Mouse (Mus musculus) G1E-ER4 (cell line): Measurements from ENCODE around the gene Mettl7a1. TPM values are rescaled to one million over a fixed set of nuclear protein-coding genes. Genes with fewer than 3 reads are reported as not detected.

Source experiments
- GATA1 ChIP-seq: IDR thresholded peaks from one replicate; pipeline ENCODE4 v1.8.0; 2012; ENCODE audit warnings: low read length, inconsistent platforms
- polyA plus RNA-seq: library from polyadenylated mRNA; stranded (reverse); fragments of >175 nt; gene quantifications from 2 replicates; pipeline ENCODE4 v1.2.3, GENCODE M21; 2012

Mettl7a1 gene
- polyA plus RNA-seq, 1 experiment, result 54.3 TPM

DNA sequence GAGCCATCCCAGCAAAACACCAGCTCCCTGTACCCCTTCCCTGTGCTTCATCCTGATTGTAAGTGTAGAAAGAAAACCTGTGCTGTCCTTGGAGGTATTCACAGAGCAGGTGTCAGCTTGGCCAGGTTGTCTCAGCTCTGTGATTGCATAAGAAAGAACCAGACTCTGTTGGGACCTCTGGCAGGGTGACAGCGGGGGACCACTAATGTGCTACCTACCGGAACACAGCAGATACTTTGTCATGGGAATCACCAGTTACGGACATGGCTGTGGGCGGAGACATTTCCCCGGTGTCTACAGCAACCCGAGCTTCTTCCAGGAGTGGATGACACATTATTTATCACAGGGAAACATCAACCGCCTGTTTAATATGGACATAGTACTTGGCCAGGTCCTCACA, 11.6 kb upstream of the Mettl7a1 start:
- TF ChIP-seq GATA1, result no peak

DNA sequence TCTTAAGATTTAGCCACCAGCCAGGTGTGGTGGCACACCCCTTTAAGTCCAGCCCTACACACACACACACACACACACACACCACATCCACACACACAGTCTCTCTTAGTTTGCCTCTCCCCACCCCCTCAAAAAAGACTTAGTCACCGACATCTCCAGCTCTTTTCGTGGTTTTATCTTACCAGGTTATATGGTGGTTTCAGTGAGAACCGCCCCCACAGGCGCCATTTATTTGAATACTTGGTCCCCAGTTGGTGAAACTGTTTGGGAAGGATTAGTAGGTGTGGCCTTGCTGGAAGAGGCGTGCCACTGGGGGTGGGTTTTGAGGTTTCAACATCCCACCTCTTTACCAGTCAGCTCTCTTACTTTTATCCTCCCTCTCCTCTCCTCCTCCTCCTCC, 6.1 kb upstream of the Mettl7a1 start:
- no peak for TF ChIP-seq GATA1

GRCm38 (mm10) chr15:100300499-100300898, 3.4 kb upstream of the Mettl7a1 start:
- TF ChIP-seq GATA1, result no peak

DNA sequence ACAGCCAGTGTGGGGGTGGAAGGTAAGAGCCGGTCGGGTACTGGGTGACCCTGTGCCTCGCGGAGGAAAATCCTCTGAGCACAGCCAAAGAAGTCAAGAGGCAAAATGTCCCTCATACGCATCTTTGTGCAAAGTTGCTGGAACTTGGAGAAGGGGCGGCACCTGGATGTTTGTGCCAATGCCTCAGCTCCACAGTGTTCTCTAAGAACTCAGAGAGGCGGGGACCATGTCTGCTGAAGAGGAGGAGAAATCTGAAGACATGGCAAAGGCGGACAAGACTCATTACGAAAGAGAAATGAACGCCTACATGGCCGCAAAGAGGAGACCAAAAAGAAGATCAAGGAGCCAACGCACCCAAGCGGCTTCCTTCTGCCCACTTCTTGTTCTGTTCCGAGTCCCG, 2.4 kb upstream of the Mettl7a1 start:
- TF ChIP-seq GATA1, result no peak

DNA sequence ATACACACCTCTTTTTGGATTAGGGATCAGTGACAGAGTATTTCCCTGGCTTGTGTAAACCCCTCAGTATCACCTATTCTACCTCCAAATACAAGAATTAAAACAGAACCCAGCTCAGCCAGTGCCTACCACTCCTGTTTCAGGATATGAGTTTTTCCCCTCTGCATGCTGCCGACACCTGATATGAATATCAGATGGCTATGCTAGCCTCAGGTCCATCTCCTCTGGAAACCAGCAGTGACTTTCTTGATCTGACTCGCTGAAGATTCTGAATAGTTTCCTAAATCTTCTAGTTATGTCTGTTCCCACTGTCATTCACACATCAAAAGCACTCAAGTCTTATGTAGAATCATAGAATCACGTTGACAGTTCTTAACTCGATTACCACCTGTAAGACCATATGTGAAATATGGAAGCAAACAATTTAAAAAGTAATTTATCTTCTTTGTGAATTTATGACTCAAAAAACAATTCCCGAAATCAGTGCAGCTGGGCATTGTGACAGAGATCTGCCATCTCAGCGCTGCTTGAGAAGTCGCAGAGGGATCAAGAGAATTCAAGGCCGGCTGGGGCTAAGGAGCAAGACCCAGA, 417 bp upstream of the Mettl7a1 start:
- TF ChIP-seq GATA1, result no peak

DNA sequence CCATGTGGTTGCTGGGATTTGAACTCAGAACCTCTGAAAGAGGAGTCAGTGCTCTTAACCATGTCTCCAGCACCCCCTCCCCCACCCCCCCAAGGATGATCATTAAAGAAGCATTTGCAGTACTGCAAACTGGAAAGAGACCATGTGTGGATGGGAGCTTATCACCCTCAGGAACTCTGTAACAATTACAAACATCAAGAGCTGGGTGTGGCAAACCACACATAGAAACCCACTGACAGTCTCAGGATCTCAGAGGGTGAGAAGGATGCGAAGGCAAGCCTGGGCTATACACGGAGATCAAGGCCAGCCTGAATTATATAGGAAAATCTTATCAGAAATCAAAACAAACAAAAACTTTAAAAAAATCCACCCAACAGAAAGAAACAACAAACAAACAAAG, 2.3 kb downstream of the Mettl7a1 start:
- no peak for TF ChIP-seq GATA1

- no peak for TF ChIP-seq GATA1
Measured at GRCm38 (mm10) chr15:100312346-100312745, 8.4 kb downstream of the Mettl7a1 start.

DNA sequence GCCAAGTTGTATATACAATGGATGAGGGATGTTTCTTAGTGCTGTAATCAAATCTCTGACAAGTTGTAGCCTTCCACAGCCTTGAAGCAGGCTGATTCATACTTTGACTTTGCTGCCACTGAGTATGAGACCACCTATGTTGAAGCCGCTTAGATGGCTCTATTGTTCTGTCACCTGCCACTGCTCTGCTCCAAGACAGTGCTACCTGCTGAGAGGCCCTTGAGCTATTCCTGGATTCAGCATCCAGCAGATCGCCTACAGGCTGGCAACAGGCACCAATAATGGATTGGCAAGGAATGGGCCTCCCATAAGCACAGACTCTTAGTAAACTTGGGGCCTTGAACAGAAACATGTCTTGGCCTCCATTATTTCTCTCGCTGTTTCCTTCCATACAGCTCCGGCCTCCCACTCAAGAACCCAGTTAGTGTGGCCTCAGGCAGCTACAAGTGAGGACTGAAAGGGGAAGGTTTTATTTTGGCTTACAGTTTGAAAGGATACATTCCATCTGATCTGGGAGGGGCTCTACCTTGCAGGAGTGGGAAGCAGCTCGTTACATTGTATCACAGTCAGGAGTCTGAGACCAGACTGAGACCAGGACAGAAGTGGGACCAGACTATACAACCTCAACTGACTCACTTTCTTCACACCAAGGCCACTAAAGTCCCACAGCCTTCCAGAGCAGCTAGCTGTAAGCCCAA, 10.7 kb downstream of the Mettl7a1 start:
- no peak for TF ChIP-seq GATA1

- TF ChIP-seq GATA1, result no peak
Measured at GRCm38 (mm10) chr15:100319884-100320283, 15.9 kb downstream of the Mettl7a1 start.

DNA sequence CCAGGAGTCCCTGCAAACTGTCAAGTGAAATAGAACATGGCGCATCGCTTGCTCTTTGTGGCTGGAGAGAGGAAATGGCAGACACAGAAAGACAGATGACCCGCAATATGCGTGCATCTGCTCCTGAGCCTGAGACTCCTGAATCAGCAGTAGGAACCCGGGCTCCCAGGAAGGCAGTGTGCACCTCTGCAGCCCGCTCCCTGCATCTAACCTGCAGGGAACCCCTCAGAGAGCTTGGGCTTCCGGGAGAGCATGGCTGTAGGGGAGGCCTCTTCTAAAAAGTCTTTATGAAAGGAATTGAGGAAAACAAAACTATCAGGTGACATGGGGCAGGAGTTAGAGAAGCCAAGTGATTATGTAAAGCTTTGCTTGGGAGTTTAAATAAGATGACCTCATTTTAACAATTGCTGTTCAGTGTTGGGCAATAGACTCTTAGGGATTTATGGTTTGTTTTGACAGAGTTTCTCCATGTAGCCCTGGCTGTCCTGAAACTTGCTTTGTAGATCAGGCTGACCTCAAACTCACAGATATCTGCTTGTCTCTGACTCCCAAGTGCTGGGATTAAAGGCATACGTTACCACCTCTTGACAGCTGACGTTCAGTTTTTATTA, 16.5 kb downstream of the Mettl7a1 start:
- TF ChIP-seq GATA1, result no peak

DNA sequence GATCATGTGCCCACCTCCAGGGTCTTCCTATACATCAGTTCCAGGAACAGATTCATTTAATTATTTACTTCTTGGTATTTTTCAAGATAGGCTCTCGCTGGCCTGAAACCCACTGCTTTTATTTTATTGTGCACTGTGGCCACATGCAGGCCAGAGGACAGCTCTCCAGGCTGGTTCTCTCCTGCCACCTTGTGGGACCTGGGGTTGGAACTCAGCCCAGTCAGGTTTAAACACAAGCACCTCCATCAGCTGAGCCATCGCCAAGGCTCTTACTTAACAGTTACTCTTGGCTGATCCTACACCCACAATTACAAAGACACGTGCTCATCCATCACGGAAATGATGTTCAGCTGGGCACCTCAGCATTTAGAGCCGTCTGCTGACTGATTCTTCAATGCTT, 17.2 kb downstream of the Mettl7a1 start:
- no peak for TF ChIP-seq GATA1

DNA sequence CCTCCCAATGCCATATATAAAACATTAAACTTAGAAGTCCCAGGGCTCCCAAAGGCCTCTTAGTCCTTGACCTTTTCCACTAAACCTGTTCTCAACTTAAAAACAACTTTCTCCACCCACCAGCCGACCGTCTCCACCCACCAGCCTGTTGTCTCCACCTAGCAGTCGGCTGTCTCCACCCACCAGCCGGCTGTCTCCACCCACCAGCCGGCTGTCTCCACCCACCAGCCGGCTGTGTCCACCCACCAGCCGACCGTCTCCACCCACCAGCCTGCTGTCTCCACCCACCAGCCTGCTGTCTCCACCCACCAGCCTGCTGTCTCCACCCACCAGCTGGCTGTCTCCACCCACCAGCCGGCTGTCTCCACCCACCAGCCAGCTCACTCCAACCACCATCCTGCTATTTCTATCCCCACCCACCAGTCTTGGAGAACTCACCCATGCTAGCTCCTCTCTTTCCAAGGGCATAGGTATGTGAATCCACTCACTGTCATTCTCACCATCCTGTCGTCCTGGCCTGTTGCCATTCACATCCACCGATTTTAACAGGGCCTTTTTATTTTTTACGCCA, 20.2 kb downstream of the Mettl7a1 start:
- TF ChIP-seq GATA1, result no peak

DNA sequence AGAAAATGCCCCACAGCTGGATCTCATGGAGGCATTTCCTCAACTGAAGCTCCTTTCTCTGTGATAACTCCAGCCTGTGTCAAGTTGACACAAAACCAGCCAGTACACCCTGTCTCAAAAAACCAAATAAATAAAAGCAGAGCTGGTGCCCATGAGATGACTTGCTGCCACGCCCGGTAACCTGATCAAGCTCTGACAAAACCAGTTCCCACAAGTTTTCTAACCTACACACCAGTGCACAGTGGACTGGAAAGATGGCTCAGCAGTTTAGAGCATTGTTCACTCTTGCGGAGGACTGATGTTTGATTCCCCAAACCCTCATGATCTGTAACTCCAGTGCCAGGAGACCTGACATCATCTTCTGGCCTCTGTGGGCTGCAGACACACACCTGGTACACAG, 21.3 kb downstream of the Mettl7a1 start:
- no peak for TF ChIP-seq GATA1

DNA sequence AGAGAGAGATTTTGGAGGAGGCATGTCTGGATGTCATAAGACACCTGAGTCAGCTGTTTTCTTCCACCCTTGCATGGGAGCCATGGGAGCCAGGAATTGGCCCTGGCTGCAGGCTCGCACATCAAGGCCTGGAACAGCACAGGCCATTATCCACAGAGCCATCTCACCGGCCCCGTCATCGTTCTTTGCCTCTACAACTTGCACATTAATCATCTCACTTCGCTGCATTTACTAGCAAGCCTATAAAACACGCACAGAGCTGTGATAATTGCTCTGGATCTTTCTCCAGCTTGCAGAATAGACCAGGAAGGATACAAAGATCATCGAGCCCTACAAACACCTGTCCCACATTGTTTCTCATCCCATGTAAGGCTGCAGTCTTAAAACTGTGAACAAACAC, 26.8 kb downstream of the Mettl7a1 start:
- TF ChIP-seq GATA1, result no peak

DNA sequence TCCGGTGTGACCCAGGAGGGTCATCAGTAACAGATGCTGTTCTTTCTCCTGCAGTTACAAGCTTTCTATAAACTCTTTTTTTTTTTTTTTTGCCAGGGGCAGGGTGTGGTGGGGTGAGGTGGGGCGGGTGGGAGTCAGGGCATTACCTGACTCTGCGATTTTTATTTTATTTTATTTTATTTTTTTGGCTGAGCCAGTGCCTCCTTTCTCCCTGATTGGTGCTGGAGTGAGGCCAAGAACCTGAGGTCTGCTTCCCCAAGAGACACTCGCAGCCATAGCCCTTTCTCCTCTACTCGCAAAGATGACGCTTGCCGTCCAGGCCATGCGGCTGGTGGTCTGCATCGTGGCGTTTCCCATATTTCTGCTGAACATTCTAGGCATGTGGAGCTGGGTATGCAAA, 30.7 kb downstream of the Mettl7a1 start, which contains the start of gene Mettl7a3:
Gene Mettl7a3, plus strand, starts transcription at position 301 of the 400 bp plus-strand sequence.
- no peak for TF ChIP-seq GATA1

DNA sequence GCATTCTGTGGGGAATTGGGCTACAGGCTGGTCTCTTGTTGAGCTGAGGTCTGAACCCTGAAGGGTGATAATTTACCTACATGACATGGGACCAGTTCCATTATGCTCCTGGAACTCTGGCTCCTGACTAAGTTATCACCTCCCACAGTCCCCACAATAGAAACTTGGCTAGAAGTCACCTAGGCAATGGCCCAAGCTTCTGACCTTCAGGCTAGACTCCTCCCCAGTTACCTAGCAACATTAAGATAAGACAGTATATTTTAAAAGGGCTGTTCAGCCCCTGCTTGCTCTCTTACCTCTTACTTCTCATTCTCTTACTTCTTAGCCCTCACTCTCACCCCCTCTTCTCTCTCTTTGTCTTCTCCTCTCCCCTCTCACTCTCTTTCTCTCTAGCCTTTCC, 41.5 kb downstream of the Mettl7a1 start:
- no peak for TF ChIP-seq GATA1

DNA sequence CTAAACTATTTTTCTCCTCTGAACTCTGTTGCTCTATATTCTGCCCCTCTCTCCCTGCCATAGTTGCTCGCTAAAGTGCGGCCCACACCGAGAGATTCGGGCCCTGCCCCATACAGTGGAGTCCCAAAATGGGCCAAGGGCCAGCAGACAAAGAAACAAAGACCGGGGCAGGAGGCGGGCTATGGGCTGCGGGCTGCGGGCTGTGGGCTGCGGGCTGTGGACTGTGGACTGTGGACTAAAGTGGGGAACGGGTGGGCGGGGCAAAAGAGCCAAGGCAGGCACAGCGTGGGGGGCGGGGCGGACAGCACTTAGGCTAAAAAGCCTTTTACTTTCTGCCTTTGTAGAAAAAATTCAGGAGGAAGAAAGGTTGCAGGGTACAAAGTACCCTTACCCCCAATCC, 42.8 kb downstream of the Mettl7a1 start:
- no peak for TF ChIP-seq GATA1
